Mouse (Mus musculus) brain, embryonic 14.5 days (tissue): ENCODE measurements around the gene Wnt9a.

ENCODE experiments used
- CTCF ChIP-seq: fragments of 200-500 bp; IDR thresholded peaks from 2 replicates; pipeline ENCODE4 v1.5.1; 2012; ENCODE audit warnings: inconsistent platforms, mild to moderate bottlenecking, moderate library complexity, borderline replicate concordance; ENCODE audit not compliant: insufficient read depth, insufficient read length; ENCODE audit errors: extremely low read depth
- POLR2A ChIP-seq: fragments of 200-500 bp; IDR thresholded peaks from 2 replicates; pipeline ENCODE4 v1.6.1; 2012; ENCODE audit warnings: mild to moderate bottlenecking, inconsistent platforms, borderline replicate concordance; ENCODE audit not compliant: poor library complexity, insufficient read depth, insufficient read length, severe bottlenecking; ENCODE audit errors: extremely low read depth

DNA sequence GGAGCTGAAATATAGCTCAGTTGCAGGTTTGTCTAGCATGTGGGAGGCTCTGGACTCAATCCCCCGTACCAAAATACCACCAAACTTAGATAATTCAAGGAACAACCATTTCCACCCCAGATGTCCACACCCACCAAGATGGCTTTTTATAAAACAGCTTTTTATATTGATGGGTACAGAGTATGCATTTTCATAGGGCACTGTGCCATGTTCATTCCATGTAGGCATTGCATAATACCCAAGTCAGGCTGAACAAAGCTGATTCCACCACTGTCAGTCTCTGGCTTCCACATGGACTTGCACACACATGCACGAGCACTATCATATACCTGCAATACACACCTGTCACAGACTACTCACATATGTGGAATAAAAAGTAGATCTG is 32.0 kb downstream of the Wnt9a start:
- TF ChIP-seq CTCF = no peak
- TF ChIP-seq POLR2A = no peak
